Mouse (Mus musculus) brain, embryonic 14.5 days (tissue): ENCODE data around the gene Josd1. TPM values are rescaled to one million over a fixed set of nuclear protein-coding genes. Genes with fewer than 3 reads are reported as not detected.

Experiments used
- DNase-seq: peaks from one replicate; pipeline ENCODE4 v3.0.0-alpha.2; 2011; ENCODE audit warnings: low read depth
- CTCF ChIP-seq: fragments of 200-500 bp; IDR thresholded peaks from 2 replicates; pipeline ENCODE4 v1.5.1; 2012; ENCODE audit warnings: inconsistent platforms, mild to moderate bottlenecking, moderate library complexity, borderline replicate concordance; ENCODE audit not compliant: insufficient read depth, insufficient read length; ENCODE audit errors: extremely low read depth
- POLR2A ChIP-seq: fragments of 200-500 bp; IDR thresholded peaks from 2 replicates; pipeline ENCODE4 v1.6.1; 2012; ENCODE audit warnings: mild to moderate bottlenecking, inconsistent platforms, borderline replicate concordance; ENCODE audit not compliant: poor library complexity, insufficient read depth, insufficient read length, severe bottlenecking; ENCODE audit errors: extremely low read depth
- polyA plus RNA-seq: library from polyadenylated mRNA; depleted of rRNA; stranded (reverse); fragments of >200 nt; gene quantifications from 2 replicates; pipeline ENCODE4 v1.2.3, GENCODE M21; 2012

Gene Josd1
- polyA plus RNA-seq, 1 experiment = 34.9 TPM

- DNase-seq = no peak
- TF ChIP-seq POLR2A = no peak
- TF ChIP-seq CTCF = no peak
Observed at GRCm38 (mm10) chr15:79720267-79720666, 32.5 kb upstream of the Josd1 start.

GRCm38 (mm10) chr15:79716710-79717109, 29.0 kb upstream of the Josd1 start:
- DNase-seq = no peak
- TF ChIP-seq POLR2A = no peak
- TF ChIP-seq CTCF = no peak

- TF ChIP-seq POLR2A (no peak), CTCF (no peak)
- DNase-seq = no peak
Observed at GRCm38 (mm10) chr15:79715646-79716045, 27.9 kb upstream of the Josd1 start.

GRCm38 (mm10) chr15:79708229-79708822, 20.6 kb upstream of the Josd1 start:
- DNase-seq = no peak
- TF ChIP-seq POLR2A (no peak), CTCF (no peak)

GRCm38 (mm10) chr15:79706603-79707214, 19.0 kb upstream of the Josd1 start:
- no peak for DNase-seq

GRCm38 (mm10) chr15:79697558-79698187, 10.0 kb upstream of the Josd1 start:
- TF ChIP-seq POLR2A (no peak), CTCF (no peak)

More at GRCm38 (mm10) chr15:79706603-79707214, 19.0 kb upstream of the Josd1 start:
- TF ChIP-seq POLR2A = no peak
- no peak for TF ChIP-seq CTCF

GRCm38 (mm10) chr15:79697011-79697410, 9.3 kb upstream of the Josd1 start:
- peak; percentile 73 for DNase-seq
- TF ChIP-seq CTCF = no peak
- TF ChIP-seq POLR2A = no peak

More at GRCm38 (mm10) chr15:79697558-79698187, 10.0 kb upstream of the Josd1 start:
- no peak for DNase-seq

GRCm38 (mm10) chr15:79696508-79696907, 8.8 kb upstream of the Josd1 start:
- TF ChIP-seq CTCF (no peak), POLR2A (no peak)
- no peak for DNase-seq

- TF ChIP-seq CTCF = no peak
- TF ChIP-seq POLR2A = no peak
- no peak for DNase-seq
Observed at GRCm38 (mm10) chr15:79695516-79695915, 7.8 kb upstream of the Josd1 start.

- DNase-seq = no peak
- TF ChIP-seq CTCF (no peak), POLR2A (no peak)
Observed at GRCm38 (mm10) chr15:79694512-79694911, 6.8 kb upstream of the Josd1 start.

GRCm38 (mm10) chr15:79693740-79694139, 6.0 kb upstream of the Josd1 start:
- DNase-seq = no peak
- TF ChIP-seq POLR2A (no peak), CTCF (no peak)

GRCm38 (mm10) chr15:79692334-79692733, 4.6 kb upstream of the Josd1 start:
- DNase-seq = no peak

GRCm38 (mm10) chr15:79691023-79691508, 3.3 kb upstream of the Josd1 start:
- no peak for TF ChIP-seq POLR2A
- TF ChIP-seq CTCF = no peak
- DNase-seq = no peak

More at GRCm38 (mm10) chr15:79692334-79692733, 4.6 kb upstream of the Josd1 start:
- TF ChIP-seq CTCF (no peak), POLR2A (no peak)
